Mouse (Mus musculus) cerebellum, postnatal 4 days (tissue): ENCODE data around the gene Chd2.
A peak's percentile ranks its signal among the peaks of the same experiment; 100 is the strongest.
"Not testable (repeated sequence)": the region's sequence is repeated elsewhere in the genome, so short reads cannot be mapped to it uniquely, and the experiment has no call there.

Source experiments
- DNase-seq, 2 experiments: peaks; one replicate each; pipeline ENCODE4 v3.0.0; 2022; ENCODE audit warnings: low spot score in 2 of 2, mixed read lengths in 1 of 2

Chd2 gene

GRCm38 (mm10) chr7:73541412-73542130 lies at the start of gene Chd2:
Chd2 (minus strand) TSS chr7:73541830.
- DNase-seq, result peak in 1 of 2 experiments; percentile 55

- no peak for DNase-seq
Measured at GRCm38 (mm10) chr7:73590757-73591156, 49.1 kb upstream of the Chd2 start.

- DNase-seq, result no peak
Measured at GRCm38 (mm10) chr7:73589208-73589771, 47.7 kb upstream of the Chd2 start.

GRCm38 (mm10) chr7:73588351-73588906 lies 46.8 kb upstream of the Chd2 start:
- DNase-seq, result no peak

GRCm38 (mm10) chr7:73586717-73587116 lies 45.1 kb upstream of the Chd2 start:
- DNase-seq, result no peak

- no peak for DNase-seq
Measured at GRCm38 (mm10) chr7:73586206-73586605, 44.6 kb upstream of the Chd2 start.

- DNase-seq, result no peak
Measured at GRCm38 (mm10) chr7:73585114-73586032, 43.7 kb upstream of the Chd2 start.

GRCm38 (mm10) chr7:73584009-73584995 lies 42.7 kb upstream of the Chd2 start:
- DNase-seq, result no peak

GRCm38 (mm10) chr7:73583400-73583799 lies 41.8 kb upstream of the Chd2 start:
- no peak for DNase-seq

GRCm38 (mm10) chr7:73581836-73582375 lies 40.3 kb upstream of the Chd2 start:
- no peak for DNase-seq

GRCm38 (mm10) chr7:73579072-73579731 lies 37.6 kb upstream of the Chd2 start:
- DNase-seq, result no peak

GRCm38 (mm10) chr7:73577888-73578421 lies 36.3 kb upstream of the Chd2 start:
- no peak for DNase-seq

- no peak for DNase-seq
Measured at GRCm38 (mm10) chr7:73576101-73576936, 34.7 kb upstream of the Chd2 start.

GRCm38 (mm10) chr7:73575257-73575656 lies 33.6 kb upstream of the Chd2 start:
- no peak for DNase-seq

GRCm38 (mm10) chr7:73574673-73575072 lies 33.0 kb upstream of the Chd2 start:
- not testable (repeated sequence) for DNase-seq

GRCm38 (mm10) chr7:73572571-73572970 lies 30.9 kb upstream of the Chd2 start:
- no peak for DNase-seq

GRCm38 (mm10) chr7:73568801-73569403 lies 27.3 kb upstream of the Chd2 start:
- no peak for DNase-seq

GRCm38 (mm10) chr7:73567754-73568161 lies 26.1 kb upstream of the Chd2 start:
- DNase-seq, result no peak
